Mouse (Mus musculus): Measurements from ENCODE around the gene Nccrp1.

Gene Nccrp1

GRCm38 (mm10) chr7:28573236-28573635 lies 26.2 kb upstream of the Nccrp1 start:
- H3K36me3 ChIP-seq (ENCODE audit: insufficient read depth, low read length): peaks cover 86% of the 10 kb centered on the region
- H3K4me3 ChIP-seq (replicated peaks; ENCODE audit: low read length): no peak overlapping the region
- TF ChIP-seq NANOG (IDR thresholded peaks at IDR 0.05; ENCODE audit: borderline replicate concordance, low read length): no peak
- TF ChIP-seq POU5F1 (IDR thresholded peaks at IDR 0.05; ENCODE audit: borderline replicate concordance, low read length): no peak
- TF ChIP-seq CTCF (conservative IDR thresholded peaks at IDR 0.05; ENCODE audit: low read length): no peak
- peaks cover 100% of the 10 kb centered on the region for H3K4me1 ChIP-seq (replicated peaks; ENCODE audit: low read depth, low read length)
- H3K9me3 ChIP-seq (ENCODE audit: low read length): no peaks in the 10 kb centered on the region
- no peaks in the 10 kb centered on the region for H3K27me3 ChIP-seq (ENCODE audit: insufficient read depth, low read length)

DNA sequence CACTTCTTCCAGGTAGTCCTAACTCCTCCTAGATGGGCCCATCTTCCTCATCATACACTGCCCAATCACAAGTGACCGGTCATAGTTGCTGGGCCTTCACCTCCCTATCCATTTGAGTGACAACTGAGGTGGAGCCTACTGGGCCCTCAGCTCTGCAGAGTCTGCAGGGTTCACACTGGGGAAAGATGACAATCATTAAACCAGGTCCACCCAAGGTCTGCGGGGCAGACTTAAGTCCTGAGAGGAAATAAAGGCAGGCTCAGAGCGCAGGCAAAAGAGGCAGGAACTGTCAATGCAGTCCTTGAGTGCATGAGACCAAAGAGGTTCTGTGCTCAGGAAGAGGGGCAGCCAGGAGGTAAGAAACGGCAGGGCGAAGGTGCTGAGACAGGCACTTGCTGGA lies 25.6 kb upstream of the Nccrp1 start:
- no peak overlapping the region for H3K4me3 ChIP-seq (replicated peaks; ENCODE audit: low read length)
- H3K4me1 ChIP-seq (replicated peaks; ENCODE audit: low read depth, low read length): peaks cover 100% of the 10 kb centered on the region
- no peaks in the 10 kb centered on the region for H3K9me3 ChIP-seq (ENCODE audit: low read length)
- no peaks in the 10 kb centered on the region for H3K27me3 ChIP-seq (ENCODE audit: insufficient read depth, low read length)
- no peak for TF ChIP-seq NANOG (IDR thresholded peaks at IDR 0.05; ENCODE audit: borderline replicate concordance, low read length)
- no peak for TF ChIP-seq CTCF (conservative IDR thresholded peaks at IDR 0.05; ENCODE audit: low read length)
- TF ChIP-seq POU5F1 (IDR thresholded peaks at IDR 0.05; ENCODE audit: borderline replicate concordance, low read length): no peak
- H3K36me3 ChIP-seq (ENCODE audit: insufficient read depth, low read length): peaks cover 89% of the 10 kb centered on the region

- no peaks in the 10 kb centered on the region for H3K9me3 ChIP-seq (ENCODE audit: low read length)
- TF ChIP-seq CTCF (conservative IDR thresholded peaks at IDR 0.05; ENCODE audit: low read length) (no peak), POU5F1 (IDR thresholded peaks at IDR 0.05; ENCODE audit: borderline replicate concordance, low read length) (no peak), NANOG (IDR thresholded peaks at IDR 0.05; ENCODE audit: borderline replicate concordance, low read length) (no peak)
- H3K4me3 ChIP-seq (replicated peaks; ENCODE audit: low read length): peak overlapping the region; percentile 17; the same call in 1 of the 2 replicates
- H3K4me1 ChIP-seq (replicated peaks; ENCODE audit: low read depth, low read length): peaks cover 99% of the 10 kb centered on the region
- H3K36me3 ChIP-seq (ENCODE audit: insufficient read depth, low read length): peaks cover 93% of the 10 kb centered on the region
- no peaks in the 10 kb centered on the region for H3K27me3 ChIP-seq (ENCODE audit: insufficient read depth, low read length)
These were observed 24.1 kb upstream of the Nccrp1 start for GRCm38 (mm10) chr7:28570982-28571682.

DNA sequence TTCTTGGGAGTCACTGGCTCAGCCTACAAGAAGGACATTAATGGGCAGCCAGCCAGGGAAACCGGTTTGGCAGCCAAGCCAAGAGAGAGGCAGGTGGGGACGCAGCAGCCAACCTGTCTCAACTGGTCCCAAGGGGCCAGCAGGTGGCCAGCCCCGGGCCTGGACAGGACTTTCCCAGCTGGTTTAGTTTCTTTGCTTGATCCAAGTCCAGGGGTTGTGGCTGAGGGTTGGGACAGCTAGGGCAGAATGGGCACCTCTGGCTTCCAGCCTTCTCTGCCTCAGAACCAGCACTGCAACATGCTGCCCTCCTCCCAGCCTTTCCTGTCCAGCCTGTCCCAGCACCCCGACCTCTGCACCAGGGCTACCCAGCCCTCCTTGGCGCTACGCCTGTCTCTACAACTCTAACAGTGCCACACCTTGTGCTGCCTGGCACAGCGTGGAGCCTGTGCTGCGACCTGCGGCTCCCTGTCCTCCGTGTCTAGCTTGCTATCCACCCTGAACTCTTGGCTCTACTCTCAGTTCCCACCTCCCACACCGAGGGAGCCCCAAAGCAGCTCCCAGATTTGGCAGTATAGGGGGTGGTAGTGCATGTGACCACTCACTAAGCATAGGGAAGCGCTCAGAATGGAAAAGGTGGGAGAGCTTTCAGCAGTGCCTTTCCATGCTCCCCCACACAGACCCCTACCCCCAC lies 23.4 kb upstream of the Nccrp1 start:
- no peak for TF ChIP-seq POU5F1 (IDR thresholded peaks at IDR 0.05; ENCODE audit: borderline replicate concordance, low read length)
- TF ChIP-seq NANOG (IDR thresholded peaks at IDR 0.05; ENCODE audit: borderline replicate concordance, low read length): no peak
- H3K4me1 ChIP-seq (replicated peaks; ENCODE audit: low read depth, low read length): peaks cover 99% of the 10 kb centered on the region
- peaks cover 93% of the 10 kb centered on the region for H3K36me3 ChIP-seq (ENCODE audit: insufficient read depth, low read length)
- no peaks in the 10 kb centered on the region for H3K9me3 ChIP-seq (ENCODE audit: low read length)
- H3K27me3 ChIP-seq (ENCODE audit: insufficient read depth, low read length): no peaks in the 10 kb centered on the region
- H3K4me3 ChIP-seq (replicated peaks; ENCODE audit: low read length): peak overlapping the region; percentile 17; the same call in 1 of the 2 replicates

- Histone ChIP-seq H3K4me1 (replicated peaks; ENCODE audit: low read depth, low read length) (peaks cover 95% of the 10 kb centered on the region), H3K27me3 (ENCODE audit: insufficient read depth, low read length) (no peaks in the 10 kb centered on the region), H3K4me3 (replicated peaks; ENCODE audit: low read length) (no peak overlapping the region), H3K9me3 (ENCODE audit: low read length) (no peaks in the 10 kb centered on the region), H3K36me3 (ENCODE audit: insufficient read depth, low read length) (peaks cover 95% of the 10 kb centered on the region)
- peak; percentile 73 for TF ChIP-seq CTCF (conservative IDR thresholded peaks at IDR 0.05; ENCODE audit: low read length)
- TF ChIP-seq NANOG (IDR thresholded peaks at IDR 0.05; ENCODE audit: borderline replicate concordance, low read length): no peak
- no peak for TF ChIP-seq POU5F1 (IDR thresholded peaks at IDR 0.05; ENCODE audit: borderline replicate concordance, low read length)
These were observed 21.2 kb upstream of the Nccrp1 start for GRCm38 (mm10) chr7:28568253-28568652.

GRCm38 (mm10) chr7:28567539-28567938 lies 20.5 kb upstream of the Nccrp1 start:
- Histone ChIP-seq H3K27me3 (ENCODE audit: insufficient read depth, low read length) (no peaks in the 10 kb centered on the region), H3K4me3 (replicated peaks; ENCODE audit: low read length) (no peak overlapping the region), H3K4me1 (replicated peaks; ENCODE audit: low read depth, low read length) (peaks cover 95% of the 10 kb centered on the region), H3K9me3 (ENCODE audit: low read length) (no peaks in the 10 kb centered on the region), H3K36me3 (ENCODE audit: insufficient read depth, low read length) (peaks cover 95% of the 10 kb centered on the region)
- TF ChIP-seq CTCF (conservative IDR thresholded peaks at IDR 0.05; ENCODE audit: low read length) (no peak), POU5F1 (IDR thresholded peaks at IDR 0.05; ENCODE audit: borderline replicate concordance, low read length) (no peak), NANOG (IDR thresholded peaks at IDR 0.05; ENCODE audit: borderline replicate concordance, low read length) (no peak)

GRCm38 (mm10) chr7:28565407-28565806 lies 18.4 kb upstream of the Nccrp1 start:
- Histone ChIP-seq H3K27me3 (ENCODE audit: insufficient read depth, low read length) (no peaks in the 10 kb centered on the region), H3K9me3 (ENCODE audit: low read length) (no peaks in the 10 kb centered on the region), H3K4me1 (replicated peaks; ENCODE audit: low read depth, low read length) (peaks cover 91% of the 10 kb centered on the region), H3K36me3 (ENCODE audit: insufficient read depth, low read length) (peaks cover 99% of the 10 kb centered on the region), H3K4me3 (replicated peaks; ENCODE audit: low read length) (no peak overlapping the region)
- no peak for TF ChIP-seq CTCF (conservative IDR thresholded peaks at IDR 0.05; ENCODE audit: low read length)
- no peak for TF ChIP-seq POU5F1 (IDR thresholded peaks at IDR 0.05; ENCODE audit: borderline replicate concordance, low read length)
- no peak for TF ChIP-seq NANOG (IDR thresholded peaks at IDR 0.05; ENCODE audit: borderline replicate concordance, low read length)

- TF ChIP-seq CTCF (conservative IDR thresholded peaks at IDR 0.05; ENCODE audit: low read length) (no peak), POU5F1 (IDR thresholded peaks at IDR 0.05; ENCODE audit: borderline replicate concordance, low read length) (no peak), NANOG (IDR thresholded peaks at IDR 0.05; ENCODE audit: borderline replicate concordance, low read length) (no peak)
- Histone ChIP-seq H3K27me3 (ENCODE audit: insufficient read depth, low read length) (no peaks in the 10 kb centered on the region), H3K36me3 (ENCODE audit: insufficient read depth, low read length) (peaks cover 97% of the 10 kb centered on the region), H3K9me3 (ENCODE audit: low read length) (no peaks in the 10 kb centered on the region), H3K4me3 (replicated peaks; ENCODE audit: low read length) (peak overlapping the region; percentile 29), H3K4me1 (replicated peaks; ENCODE audit: low read depth, low read length) (peaks cover 91% of the 10 kb centered on the region)
These were observed 15.9 kb upstream of the Nccrp1 start for GRCm38 (mm10) chr7:28562951-28563350.

Data from E14TG2a.4 (cell line).